Mouse (Mus musculus): Measurements from ENCODE around the gene Gm10642.

Gm10642 gene

DNA sequence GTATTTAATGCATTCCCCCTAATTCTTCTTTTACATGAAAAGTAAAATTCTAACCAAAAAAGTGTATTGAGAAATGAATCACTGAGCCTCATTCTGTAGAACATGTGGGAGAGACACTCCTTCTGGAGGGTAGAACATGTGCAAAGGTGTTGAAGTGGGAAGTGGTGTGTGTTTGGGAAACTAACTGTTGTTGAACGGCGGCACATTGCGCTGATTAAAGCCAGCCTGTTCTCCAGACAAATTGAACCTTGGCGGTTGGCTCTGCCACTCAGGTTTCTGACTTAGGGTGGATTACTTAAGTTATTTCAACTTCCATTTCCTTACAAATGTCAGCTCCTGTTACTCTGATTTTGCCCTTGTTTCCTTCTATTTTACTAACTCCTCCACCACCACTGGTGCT is 17.6 kb downstream of the Gm10642 start:
- DNase-seq (ENCODE audit: low spot score), result no peak

DNA sequence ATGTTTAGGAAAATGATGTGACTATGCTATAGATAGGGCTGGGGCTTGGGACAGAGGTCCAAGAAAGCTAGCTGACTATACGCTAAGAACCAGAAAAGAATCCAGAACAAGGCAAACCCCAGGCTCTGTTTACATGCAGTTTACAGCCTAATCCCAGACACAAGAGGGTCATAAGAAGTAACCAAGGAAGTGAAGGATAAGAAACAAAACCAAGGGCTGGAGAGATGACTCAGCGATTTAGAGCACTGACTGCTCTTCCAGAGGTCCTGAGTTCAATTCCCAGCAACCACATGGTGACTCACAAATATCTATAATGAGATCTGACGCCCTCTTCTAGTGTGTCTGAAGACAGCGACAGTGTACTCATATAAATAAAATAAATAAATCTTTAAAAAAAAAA is 19.1 kb downstream of the Gm10642 start:
- no peak for DNase-seq (ENCODE audit: low spot score)

DNA sequence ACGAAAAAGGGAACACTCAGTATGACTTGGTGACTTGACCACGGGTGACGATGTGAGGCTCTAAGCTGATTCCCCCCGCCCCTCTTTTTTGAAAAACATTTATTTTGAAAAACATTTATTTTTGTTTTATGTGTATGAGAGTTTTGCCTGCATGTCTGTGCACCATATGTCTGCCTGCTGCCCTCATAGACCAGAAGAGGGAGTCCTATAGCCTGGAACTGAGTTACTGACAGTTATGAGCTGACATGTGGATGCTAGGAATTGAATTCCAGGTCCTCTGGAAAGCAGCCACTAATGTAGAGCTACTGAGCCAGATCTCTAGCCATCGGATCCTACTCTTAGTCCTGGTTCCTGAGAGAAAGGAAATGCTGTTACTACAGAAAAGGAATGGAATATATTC is 19.9 kb downstream of the Gm10642 start:
- no peak for DNase-seq (ENCODE audit: low spot score)

DNA sequence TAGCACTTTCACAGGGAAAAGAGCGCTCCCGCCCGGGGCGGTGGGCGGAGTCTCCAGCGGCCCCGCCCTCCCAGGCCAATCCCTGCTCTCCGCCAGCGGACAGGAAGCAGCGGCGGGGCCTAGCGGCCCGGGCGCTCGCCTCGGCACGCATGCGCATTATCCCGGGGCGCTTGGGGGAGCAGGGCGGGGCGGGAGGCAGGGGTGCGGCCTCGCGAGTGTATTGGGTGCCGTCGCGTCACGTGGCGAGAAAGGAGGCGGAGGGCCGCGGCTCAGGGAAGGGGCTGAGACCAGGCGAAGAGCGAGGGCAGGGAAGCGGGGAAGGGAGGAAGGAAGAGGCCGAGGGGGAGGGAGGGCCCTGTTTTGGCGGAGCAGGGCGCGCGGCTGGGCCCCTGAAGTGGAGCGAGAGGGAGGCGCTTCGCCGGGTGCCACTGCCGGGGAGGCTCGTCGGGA is 22.7 kb downstream of the Gm10642 start, which contains the start of gene Adam10:
Gene Adam10 (plus strand): TSS at position 316 of the 450 bp plus-strand sequence.
- peak; percentile 98 for DNase-seq (ENCODE audit: low spot score)

DNA sequence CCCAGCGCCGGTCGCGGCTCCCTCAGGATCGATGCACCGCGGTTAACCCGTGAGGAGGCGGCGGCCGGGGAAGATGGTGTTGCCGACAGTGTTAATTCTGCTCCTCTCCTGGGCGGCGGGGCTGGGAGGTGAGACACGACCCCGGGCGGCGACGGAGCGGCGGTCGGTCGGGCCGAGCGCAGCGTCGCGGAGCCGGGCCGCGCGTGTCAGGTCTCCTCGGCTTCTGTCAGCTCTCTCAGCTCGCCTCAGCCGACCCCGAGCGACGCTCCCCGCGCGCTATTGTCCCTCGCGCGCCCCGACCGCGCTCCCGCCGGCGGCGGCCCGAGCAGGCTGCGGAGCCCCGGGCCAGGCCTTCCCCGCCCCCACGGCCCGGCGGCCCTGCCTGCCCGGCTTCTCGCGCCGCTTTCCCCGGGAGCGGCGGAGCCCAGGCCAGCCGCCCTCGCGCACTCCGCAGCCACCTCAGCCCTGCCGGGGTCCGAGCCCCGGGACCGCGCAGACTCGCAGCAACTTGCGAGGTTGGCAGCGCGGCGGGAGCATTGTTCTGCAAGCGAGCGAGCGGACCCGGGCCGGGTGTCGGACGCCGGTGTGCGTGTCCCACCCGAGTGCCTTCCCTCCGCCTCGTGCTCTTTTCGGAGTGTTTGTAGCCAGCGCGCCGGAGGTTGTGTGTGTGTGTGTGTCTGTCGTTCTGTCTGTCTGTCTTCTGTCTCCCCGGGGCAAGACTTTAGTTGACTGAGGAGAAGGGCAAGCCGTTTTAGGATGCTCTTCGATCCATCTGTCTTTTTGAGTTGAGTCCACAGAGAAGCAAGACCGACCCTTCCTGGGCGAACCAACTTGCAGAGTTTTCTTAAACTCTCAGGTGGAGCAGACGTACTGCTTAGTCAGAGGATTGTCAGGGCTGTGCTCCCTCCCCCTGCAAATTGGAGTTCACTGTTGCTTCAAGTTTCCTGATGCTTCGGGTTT is 23.4 kb downstream of the Gm10642 start:
- DNase-seq (ENCODE audit: low spot score), result peak; percentile 57

DNA sequence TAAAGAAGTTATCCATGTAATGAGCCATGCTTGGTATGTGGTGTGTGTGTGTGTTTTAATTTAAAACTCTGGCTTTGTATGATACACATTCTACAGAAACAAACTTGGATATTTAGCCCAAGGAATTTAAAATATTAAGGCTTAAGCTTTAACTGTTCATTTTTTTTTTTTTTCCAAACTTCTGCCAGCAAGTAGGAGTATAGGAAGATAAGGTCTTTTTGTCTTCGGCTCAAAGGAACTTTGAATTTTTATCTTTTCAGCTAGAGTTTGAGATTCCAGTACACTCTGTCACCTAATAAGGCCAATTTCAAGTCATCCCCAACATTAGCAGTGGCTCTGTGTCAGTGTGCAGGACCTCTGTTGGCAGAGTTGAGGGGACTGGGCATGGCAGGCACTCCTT is 26.2 kb downstream of the Gm10642 start:
- DNase-seq (ENCODE audit: low spot score), result no peak

DNA sequence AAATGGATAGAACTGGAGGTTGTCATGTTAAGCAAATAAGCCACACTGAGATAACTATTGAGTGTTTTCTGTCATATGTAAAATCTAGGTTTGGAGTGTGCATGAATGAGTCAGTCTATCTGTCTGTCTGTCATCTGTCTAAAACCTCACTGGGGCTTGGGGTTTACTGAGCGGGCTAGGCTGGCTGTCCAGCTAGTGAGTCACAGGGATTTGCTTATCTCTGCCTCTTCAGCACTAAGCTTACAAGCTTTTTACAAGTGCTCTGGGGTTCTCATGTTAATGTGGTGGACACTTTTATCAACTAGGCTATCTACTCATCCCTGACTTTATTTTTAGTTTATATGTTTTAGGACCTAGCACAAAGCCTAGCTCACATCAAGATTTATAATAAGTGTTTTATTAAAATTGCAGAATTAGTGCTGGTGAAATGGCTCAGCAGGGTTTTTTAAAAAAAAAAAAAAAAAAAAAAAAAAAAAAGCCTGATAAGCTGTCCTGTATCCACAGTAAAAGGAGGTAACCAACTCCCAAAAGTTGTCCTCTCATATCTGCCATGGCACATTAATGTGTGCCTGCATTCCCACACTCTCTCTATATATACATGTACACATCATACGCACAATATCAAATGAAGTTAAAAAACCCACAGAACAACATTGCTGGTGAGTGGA is 32.4 kb downstream of the Gm10642 start:
- peak; percentile 11 for DNase-seq (ENCODE audit: low spot score)

DNA sequence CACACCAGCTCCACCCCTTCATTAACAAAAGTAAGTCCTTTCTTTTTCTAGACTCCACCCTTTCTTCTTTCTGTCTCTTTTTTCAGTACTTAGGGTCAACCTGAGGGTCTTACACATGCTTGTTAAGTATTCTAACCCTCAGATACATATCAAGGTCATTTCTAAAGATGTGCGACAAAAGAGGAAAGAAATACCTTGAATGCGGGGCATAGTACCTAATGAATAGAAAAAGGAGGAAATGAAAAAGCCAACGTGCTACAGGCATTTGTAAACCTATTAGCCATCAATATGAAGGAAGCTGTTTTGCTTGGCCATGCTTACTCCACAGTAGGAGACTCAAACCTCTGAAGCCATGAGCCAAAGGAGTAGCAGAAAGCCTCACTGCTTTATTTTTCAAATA is 33.9 kb downstream of the Gm10642 start:
- DNase-seq (ENCODE audit: low spot score), result no peak

DNA sequence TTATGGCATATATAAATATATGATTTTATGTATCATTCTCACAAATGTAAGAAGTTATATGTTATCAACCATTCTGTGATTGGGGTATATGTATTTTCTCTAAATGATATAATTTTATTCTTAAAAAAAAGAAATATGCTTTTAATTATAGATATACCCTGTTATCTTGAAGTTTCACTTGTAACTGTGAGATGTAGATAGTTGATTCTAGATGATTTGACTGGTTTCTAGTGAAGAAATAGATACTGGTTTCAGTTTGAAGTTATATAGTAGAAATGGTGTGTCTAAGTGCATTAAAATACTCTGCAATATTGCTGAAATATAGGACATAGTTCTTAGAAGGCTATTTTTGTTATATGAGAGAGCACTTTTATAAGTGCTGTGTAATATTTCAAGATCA is 34.5 kb downstream of the Gm10642 start:
- no peak for DNase-seq (ENCODE audit: low spot score)

DNA sequence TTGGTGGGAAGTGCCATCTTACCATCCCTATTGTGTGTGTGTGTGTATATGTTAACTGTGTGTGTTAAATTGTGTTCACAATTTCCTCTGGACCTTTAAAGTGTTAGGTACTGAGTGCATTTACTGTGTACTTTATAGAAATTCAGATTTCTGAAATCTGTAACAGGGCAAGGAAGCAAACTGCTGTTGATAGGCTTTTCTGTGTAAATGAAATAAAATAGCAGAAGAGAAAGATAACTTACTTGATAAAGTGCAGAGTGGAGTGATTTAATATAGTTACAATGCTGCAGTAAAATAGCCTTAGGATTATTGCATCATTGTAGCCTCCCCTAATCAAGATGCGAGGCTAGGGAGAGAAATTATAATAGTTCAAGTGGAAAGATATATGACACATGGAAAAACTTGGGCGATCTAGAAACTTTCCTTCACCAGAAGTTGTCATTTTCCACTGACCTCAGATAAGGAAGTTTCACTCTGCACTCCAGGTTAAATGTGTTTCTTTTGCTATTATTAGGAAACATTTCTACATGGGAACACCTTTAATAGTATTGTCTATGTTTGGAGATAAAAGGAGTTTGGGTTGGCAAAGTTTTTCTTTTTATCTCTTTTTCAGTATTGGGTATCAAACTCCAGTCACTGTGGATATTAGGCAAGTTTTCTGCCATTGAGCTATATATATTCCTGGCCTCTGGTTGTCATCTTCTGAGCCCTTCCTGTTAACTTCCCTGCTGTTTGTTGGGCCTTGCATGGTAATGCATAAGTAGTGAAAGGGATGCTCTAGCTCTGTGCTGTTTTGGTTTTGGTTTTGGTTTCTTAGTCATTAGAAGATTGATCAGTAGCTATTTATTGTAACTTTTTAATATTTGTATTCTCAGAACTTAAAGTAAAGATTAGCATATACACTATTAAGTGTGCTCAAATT is 36.0 kb downstream of the Gm10642 start:
- no peak for DNase-seq (ENCODE audit: low spot score)

DNA sequence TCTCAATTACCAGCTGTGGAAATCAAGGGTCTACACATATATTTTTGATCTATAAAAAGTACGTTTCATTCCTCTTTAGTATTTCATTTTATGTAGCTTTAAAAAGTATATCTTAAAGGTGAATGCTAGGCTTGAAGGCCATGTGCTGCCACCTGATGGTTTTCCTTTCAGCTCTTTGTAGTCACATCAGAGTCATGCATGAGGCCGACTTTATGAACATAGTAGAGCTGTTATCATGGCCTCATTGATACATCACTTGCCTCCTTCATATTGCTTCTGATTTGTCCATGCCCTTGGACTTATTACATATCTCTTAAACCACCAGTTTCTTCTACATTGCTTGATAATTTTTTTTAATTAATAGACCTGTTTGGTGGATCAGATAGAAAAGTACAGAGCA is 39.7 kb downstream of the Gm10642 start:
- no peak for DNase-seq (ENCODE audit: low spot score)

DNA sequence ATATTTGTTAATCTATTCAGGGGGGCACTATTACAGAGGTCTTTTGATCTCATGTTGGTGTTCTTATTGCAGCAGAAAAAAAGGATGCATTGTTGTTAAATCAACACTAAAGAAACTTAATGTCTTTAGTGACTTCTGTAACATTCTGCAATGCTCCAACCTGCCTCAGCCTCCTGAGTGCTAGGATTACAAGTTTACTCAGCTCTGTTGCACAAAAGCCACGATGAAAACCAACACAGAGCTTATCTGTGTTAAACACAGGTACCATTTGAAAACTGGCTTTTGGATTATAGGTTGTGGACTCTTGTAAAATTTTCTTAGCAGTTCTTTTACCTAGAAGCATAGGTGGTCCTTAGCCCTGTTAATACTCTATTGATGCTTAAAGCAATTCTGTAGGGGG is 42.0 kb downstream of the Gm10642 start:
- no peak for DNase-seq (ENCODE audit: low spot score)

DNA sequence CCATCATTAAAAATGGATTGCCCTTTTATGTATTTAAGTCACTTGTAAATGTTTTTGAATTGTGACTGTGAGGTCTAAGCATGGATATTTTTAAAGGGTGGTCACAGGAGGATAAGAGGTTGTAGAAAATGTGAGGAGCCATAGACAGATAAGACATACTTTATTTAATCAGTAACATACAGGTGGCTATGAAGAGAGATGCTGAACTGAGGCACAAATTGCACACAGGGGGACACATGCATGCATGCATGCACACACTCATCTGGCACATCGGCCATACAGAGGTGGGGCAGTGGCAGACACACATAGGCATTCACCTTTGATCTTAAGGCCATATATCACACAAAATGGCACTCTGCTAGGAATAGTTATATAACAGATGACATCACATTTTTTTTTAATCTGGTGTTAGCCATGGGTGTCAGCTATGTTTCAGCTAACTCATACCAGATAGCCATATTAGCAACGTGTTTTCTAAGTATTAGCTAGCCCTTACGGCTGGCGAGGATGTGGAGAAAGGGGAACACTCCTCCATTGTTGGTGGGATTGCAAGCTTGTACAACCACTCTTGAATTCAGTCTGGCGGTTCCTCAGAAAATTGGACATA is 47.6 kb downstream of the Gm10642 start:
- DNase-seq (ENCODE audit: low spot score), result no peak

DNA sequence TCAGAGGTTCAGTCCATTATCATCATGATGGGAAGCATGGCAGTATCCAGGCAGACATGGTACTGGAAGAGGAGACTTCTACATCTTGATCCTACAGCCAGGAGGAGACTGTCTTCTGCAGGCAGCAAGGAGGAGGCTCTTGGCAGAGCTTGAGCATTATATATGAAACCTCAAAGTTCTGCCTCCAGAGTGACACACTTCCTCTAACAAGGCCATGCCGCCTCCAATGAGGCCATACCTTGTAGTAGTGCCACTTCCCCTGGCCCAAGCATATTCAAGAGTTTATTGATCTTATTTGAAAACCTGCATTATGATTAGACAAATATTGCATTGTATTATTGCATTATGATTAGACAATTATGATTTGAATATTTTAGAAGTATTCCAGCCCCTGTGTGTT is 50.4 kb downstream of the Gm10642 start:
- no peak for DNase-seq (ENCODE audit: low spot score)
